Mouse (Mus musculus) kidney, adult 2 months (tissue): Measurements from ENCODE around the gene Flot2. TPM values are rescaled to one million over a fixed set of nuclear protein-coding genes. Genes with fewer than 3 reads are reported as not detected.
A peak's percentile ranks its signal among the peaks of the same experiment; 100 is the strongest.

Experiments used
- DNase-seq: peaks from one replicate; pipeline ENCODE4 v3.0.0; 2021
- H3K27ac ChIP-seq: fragments of 200-500 bp; 2 replicates; pipeline ENCODE4 v1.5.1; 2012; ENCODE audit warnings: low read depth, low read length, control low read depth, inconsistent platforms; ENCODE audit not compliant: insufficient read depth
- H3K27me3 ChIP-seq: fragments of 200-500 bp; replicated peaks from 2 replicates; pipeline ENCODE4 v1.6.1; 2012; ENCODE audit warnings: mild to moderate bottlenecking, moderate library complexity, low read length, inconsistent platforms; ENCODE audit not compliant: control insufficient read depth, insufficient read depth
- H3K36me3 ChIP-seq: fragments of 200-500 bp; 2 replicates; pipeline ENCODE4 v1.6.1; 2012; ENCODE audit warnings: mild to moderate bottlenecking, moderate library complexity, low read length, inconsistent platforms; ENCODE audit not compliant: control insufficient read depth, insufficient read depth
- H3K4me1 ChIP-seq: fragments of 200-500 bp; 2 replicates; pipeline ENCODE4 v1.6.1; 2011; ENCODE audit warnings: low read length; ENCODE audit not compliant: control insufficient read depth, insufficient read depth
- H3K4me3 ChIP-seq: fragments of 200-500 bp; 2 replicates; pipeline ENCODE4 v1.5.1; 2011; ENCODE audit warnings: mild to moderate bottlenecking, low read depth, low read length, control low read depth; ENCODE audit not compliant: insufficient read depth
- CTCF ChIP-seq: fragments of 200-500 bp; conservative IDR thresholded peaks from 2 replicates; pipeline ENCODE4 v1.5.1; 2011; ENCODE audit warnings: low read depth, mild to moderate bottlenecking, control low read depth, low read length, moderate library complexity, mixed read lengths; ENCODE audit not compliant: insufficient read depth, insufficient read length
- POLR2A ChIP-seq: fragments of 200-500 bp; IDR thresholded peaks from one replicate; pipeline ENCODE4 v1.6.1; 2011; ENCODE audit warnings: low read depth, low read length, control low read depth
- WGBS: fragments of 180-500 bp; shearing (Covaris S2); methylation state at CpG from one replicate; pipeline ENCODE4 v1.1.7; 2018; 5-methylcytosine and 5-hydroxymethylcytosine counted together
- polyA plus RNA-seq: library from polyadenylated mRNA; depleted of rRNA; stranded (reverse); fragments of >200 nt; gene quantifications from 2 replicates; pipeline ENCODE4 v1.2.3, GENCODE M21; 2012; rRNA removed

The Flot2 gene
- polyA plus RNA-seq, result 95.0 and 96.9 TPM in 2 replicates

- 2% methylated on average over 55 of the region's 55 CpGs for WGBS
- peak; percentile 65 for DNase-seq
Observed at GRCm38 (mm10) chr11:78037831-78038752, at the start of gene Flot2. Gene Flot2 (plus strand): TSS chr11:78037931.

GRCm38 (mm10) chr11:77989071-77989690 lies 48.5 kb upstream of the Flot2 start:
- peaks cover 1% of the 10 kb centered on the region for H3K36me3 ChIP-seq
- no peaks in the 10 kb centered on the region for H3K27me3 ChIP-seq
- no peak for DNase-seq
- TF ChIP-seq POLR2A, result no peak
- TF ChIP-seq CTCF, result no peak
- 84% methylated on average over 13 of the region's 13 CpGs for WGBS
- H3K4me3 ChIP-seq, result no peak overlapping the region
- peaks cover 2% of the 10 kb centered on the region; the same call in 1 of the 2 replicates for H3K4me1 ChIP-seq
- no peak overlapping the region for H3K27ac ChIP-seq

More at GRCm38 (mm10) chr11:78037831-78038752, at the start of gene Flot2:
- peak within 1 kb of the TSS; percentile 66 for H3K27ac ChIP-seq
- TF ChIP-seq POLR2A, result no peak
- no peak for TF ChIP-seq CTCF
- H3K4me3 ChIP-seq, result peak within 1 kb of the TSS; percentile 94
- peaks cover 9% of the 10 kb centered on the region; the same call in 1 of the 2 replicates for H3K4me1 ChIP-seq
- H3K27me3 ChIP-seq, result no peaks in the 10 kb centered on the region
- no peaks in the 10 kb centered on the region for H3K36me3 ChIP-seq

- TF ChIP-seq CTCF (no peak), POLR2A (no peak)
- peak; percentile 37 for DNase-seq
- no peak overlapping the region for H3K4me3 ChIP-seq
- no peaks in the 10 kb centered on the region; the same call in 1 of the 2 replicates for H3K4me1 ChIP-seq
- H3K27ac ChIP-seq, result no peak overlapping the region
- no peaks in the 10 kb centered on the region for H3K27me3 ChIP-seq
- peaks cover 1% of the 10 kb centered on the region; the same call in 1 of the 2 replicates for H3K36me3 ChIP-seq
- 26% methylated on average over 1 of the region's 1 CpGs for WGBS
Observed at GRCm38 (mm10) chr11:77995556-77995955, 42.2 kb upstream of the Flot2 start.

- Histone ChIP-seq H3K4me1 (no peaks in the 10 kb centered on the region; the same call in 1 of the 2 replicates), H3K4me3 (no peak overlapping the region), H3K27me3 (no peaks in the 10 kb centered on the region), H3K27ac (no peak overlapping the region), H3K36me3 (peaks cover 7% of the 10 kb centered on the region)
- DNase-seq, result no peak
- no peak for TF ChIP-seq POLR2A
- TF ChIP-seq CTCF, result no peak
- WGBS, result 79% methylated on average over 5 of the region's 5 CpGs
Observed at GRCm38 (mm10) chr11:78006446-78006845, 31.3 kb upstream of the Flot2 start.

- Histone ChIP-seq H3K27ac (no peak overlapping the region), H3K36me3 (peaks cover 10% of the 10 kb centered on the region; the same call in 1 of the 2 replicates), H3K4me3 (no peak overlapping the region), H3K4me1 (no peaks in the 10 kb centered on the region), H3K27me3 (no peaks in the 10 kb centered on the region)
- DNase-seq, result peak; percentile 79
- 20% methylated on average over 4 of the region's 4 CpGs for WGBS
- TF ChIP-seq POLR2A (no peak), CTCF (peak; percentile 81)
Observed at GRCm38 (mm10) chr11:78019676-78020075, 18.1 kb upstream of the Flot2 start.

- no peaks in the 10 kb centered on the region for H3K4me1 ChIP-seq
- H3K36me3 ChIP-seq, result peaks cover 7% of the 10 kb centered on the region
- H3K27me3 ChIP-seq, result no peaks in the 10 kb centered on the region
- peak; percentile 19 for DNase-seq
- H3K4me3 ChIP-seq, result no peak overlapping the region
- TF ChIP-seq POLR2A, result no peak
- peak; percentile 39 for TF ChIP-seq CTCF
- no peak overlapping the region for H3K27ac ChIP-seq
- WGBS, result 81% methylated on average over 8 of the region's 8 CpGs
Observed at GRCm38 (mm10) chr11:78023607-78024006, 14.1 kb upstream of the Flot2 start.

- Histone ChIP-seq H3K4me1 (peaks cover 3% of the 10 kb centered on the region; the same call in 1 of the 2 replicates), H3K27ac (no peak overlapping the region), H3K4me3 (no peak overlapping the region), H3K36me3 (peaks cover 4% of the 10 kb centered on the region), H3K27me3 (no peaks in the 10 kb centered on the region)
- no peak for DNase-seq
- TF ChIP-seq POLR2A (no peak), CTCF (no peak)
- WGBS, result 90% methylated on average over 8 of the region's 8 CpGs
Observed at GRCm38 (mm10) chr11:78029240-78029639, 8.5 kb upstream of the Flot2 start.
